Mouse (Mus musculus): ENCODE data around the gene Olfr535. TPM values are rescaled to one million over a fixed set of nuclear protein-coding genes. Genes with fewer than 3 reads are reported as not detected.
"Not testable (repeated sequence)": the region's sequence is repeated elsewhere in the genome, so short reads cannot be mapped to it uniquely, and the experiment has no call there.

Gene Olfr535
- polyA plus RNA-seq (2015; fragmentation: Nextera tagmentation; extraction: Ambion mirVana): not detected in 2 replicates

DNA sequence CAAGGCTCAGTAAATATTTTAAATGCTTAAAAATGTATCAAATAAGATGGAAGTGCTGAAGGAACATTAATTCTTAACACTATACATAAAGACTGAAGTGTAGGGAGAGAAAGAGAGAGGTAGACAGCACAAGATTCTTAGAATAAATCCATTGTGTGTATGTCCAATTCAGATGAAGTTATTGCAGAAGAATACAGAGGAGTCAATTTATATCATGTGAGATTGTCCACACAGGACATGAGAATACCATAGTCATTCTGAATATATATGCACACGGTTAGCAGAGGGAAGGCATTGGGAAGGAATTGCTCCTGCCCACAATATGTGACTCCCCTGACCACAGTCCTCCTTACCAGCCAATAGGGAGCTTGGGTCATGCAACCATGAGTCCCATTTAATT, at the start of gene Olfr535:
Olfr535 (plus strand) TSS at position 301 of the 400 bp plus-strand sequence.
- Histone ChIP-seq H3K4me2 (no peak within 1 kb of the TSS), H3K4me3 (no peak within 1 kb of the TSS), H3K9ac (no peak within 1 kb of the TSS), H3K27me3 (no peaks in the 10 kb centered on the region), H3K27ac (replicated peaks) (no peak within 1 kb of the TSS), H3K4me1 (replicated peaks) (no peaks in the 10 kb centered on the region), H3K9me3 (no peaks in the 10 kb centered on the region), H3K36me3 (no peaks in the 10 kb centered on the region)
- 96% methylated on average over 1 of the region's 1 CpGs for WGBS
- no peak for ATAC-seq (ENCODE audit: low FRiP score, low read depth)

DNA sequence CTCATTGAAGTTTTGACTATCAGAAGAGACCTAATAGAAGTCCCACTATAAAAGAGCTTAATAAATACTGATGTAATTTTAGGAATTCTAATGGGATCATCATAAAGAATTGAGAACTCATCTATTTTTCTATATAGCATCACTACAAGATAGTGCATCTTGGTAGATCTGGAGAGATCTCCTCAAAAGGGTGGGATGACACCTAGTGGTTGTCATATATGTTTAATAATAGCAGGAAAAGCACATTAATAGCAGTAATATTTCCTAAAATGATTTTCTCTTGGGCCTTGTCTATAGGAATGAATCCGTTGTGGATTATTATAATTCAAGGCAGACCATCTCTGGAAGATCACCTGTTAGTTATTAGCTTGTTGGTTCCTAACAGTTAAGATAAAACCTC, 40.9 kb upstream of the Olfr535 start:
- 88% methylated on average over 1 of the region's 1 CpGs for WGBS
- Histone ChIP-seq H3K4me1 (replicated peaks) (no peaks in the 10 kb centered on the region), H3K27ac (replicated peaks) (no peak overlapping the region), H3K9ac (no peak overlapping the region), H3K4me2 (no peak overlapping the region), H3K36me3 (no peaks in the 10 kb centered on the region), H3K4me3 (no peak overlapping the region), H3K27me3 (no peaks in the 10 kb centered on the region), H3K9me3 (no peaks in the 10 kb centered on the region)
- ATAC-seq (ENCODE audit: low FRiP score, low read depth): no peak

DNA sequence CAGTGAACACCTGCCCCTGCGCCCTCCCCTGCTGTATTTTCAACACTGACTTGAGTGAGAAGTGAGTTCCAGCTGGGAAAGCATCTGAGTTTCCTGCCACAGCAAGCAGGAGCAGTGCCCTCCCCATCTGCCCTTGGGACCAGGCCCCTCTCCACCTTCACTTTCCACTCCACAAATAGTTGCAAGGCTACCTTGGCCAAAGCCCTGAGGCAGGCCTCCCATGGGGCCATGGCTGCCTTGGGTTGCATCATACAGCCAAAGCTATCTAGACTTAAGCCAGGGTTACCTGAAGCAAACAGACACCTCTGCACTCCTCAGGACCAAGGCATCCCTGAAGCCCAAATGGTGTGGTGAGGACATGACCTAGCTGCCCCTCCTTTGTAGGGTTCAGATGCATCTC, 20.9 kb upstream of the Olfr535 start, which contains the start of gene Olfr533:
Olfr533 (plus strand) TSS at position 301 of the 400 bp plus-strand sequence.
- 100% methylated on average over 1 of the region's 1 CpGs for WGBS
- H3K4me3 ChIP-seq; H3K4me1 ChIP-seq (replicated peaks); H3K27me3 ChIP-seq; H3K9ac ChIP-seq; H3K36me3 ChIP-seq; H3K9me3 ChIP-seq; H3K4me2 ChIP-seq; ATAC-seq (ENCODE audit: low FRiP score, low read depth); H3K27ac ChIP-seq (replicated peaks): not testable (repeated sequence)

DNA sequence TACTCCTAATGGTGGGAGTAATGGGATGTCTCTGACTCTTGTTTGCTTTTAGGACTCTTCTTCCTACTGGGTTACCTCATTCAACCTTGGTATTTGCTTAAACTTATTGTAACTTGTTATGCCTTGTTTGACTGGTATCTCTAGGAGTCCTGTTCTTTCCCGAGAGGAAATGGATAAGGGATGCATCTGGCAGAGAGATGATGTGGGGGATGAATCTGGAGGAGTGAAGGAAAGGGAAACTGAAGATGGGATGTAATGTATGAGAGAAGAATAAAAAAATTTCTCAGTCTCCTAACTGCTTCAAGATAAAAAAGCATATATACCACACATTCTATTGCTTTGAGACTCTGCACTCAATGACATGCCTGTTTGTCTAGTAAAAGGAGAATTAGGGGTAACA, 6.1 kb upstream of the Olfr535 start:
- no peaks in the 10 kb centered on the region for H3K4me1 ChIP-seq (replicated peaks)
- H3K4me2 ChIP-seq: no peak overlapping the region
- no peaks in the 10 kb centered on the region for H3K36me3 ChIP-seq
- no peak overlapping the region for H3K4me3 ChIP-seq
- no peaks in the 10 kb centered on the region for H3K9me3 ChIP-seq
- 82% methylated on average over 1 of the region's 1 CpGs for WGBS
- ATAC-seq (ENCODE audit: low FRiP score, low read depth): no peak
- no peak overlapping the region for H3K27ac ChIP-seq (replicated peaks)
- no peaks in the 10 kb centered on the region for H3K27me3 ChIP-seq
- no peak overlapping the region for H3K9ac ChIP-seq

DNA sequence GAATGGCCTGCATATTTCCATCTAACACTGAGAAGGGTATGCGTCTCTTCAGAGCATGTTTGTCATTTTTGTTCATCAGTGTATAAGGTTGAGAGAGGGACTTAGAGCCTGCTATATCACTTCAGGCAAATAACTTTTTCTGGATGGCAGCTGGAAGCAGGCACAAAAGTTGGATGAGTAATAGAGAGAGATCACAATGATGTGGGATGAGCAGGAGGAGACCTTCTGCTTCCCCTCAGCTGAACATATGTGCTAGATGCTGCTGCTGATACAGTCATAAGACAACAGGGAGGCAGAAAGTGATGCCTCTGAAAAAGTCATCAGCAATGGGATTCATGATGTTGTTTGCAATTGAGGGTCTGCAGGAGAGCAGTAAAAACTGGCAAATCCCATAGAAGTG, 5.3 kb upstream of the Olfr535 start:
- ATAC-seq (ENCODE audit: low FRiP score, low read depth): no peak
- H3K4me3 ChIP-seq: no peak overlapping the region
- no peaks in the 10 kb centered on the region for H3K9me3 ChIP-seq
- no peak overlapping the region for H3K4me2 ChIP-seq
- H3K36me3 ChIP-seq: no peaks in the 10 kb centered on the region
- H3K27me3 ChIP-seq: no peaks in the 10 kb centered on the region
- H3K4me1 ChIP-seq (replicated peaks): no peaks in the 10 kb centered on the region
- H3K9ac ChIP-seq: no peak overlapping the region
- no peak overlapping the region for H3K27ac ChIP-seq (replicated peaks)
- WGBS: 89% methylated on average over 1 of the region's 1 CpGs

DNA sequence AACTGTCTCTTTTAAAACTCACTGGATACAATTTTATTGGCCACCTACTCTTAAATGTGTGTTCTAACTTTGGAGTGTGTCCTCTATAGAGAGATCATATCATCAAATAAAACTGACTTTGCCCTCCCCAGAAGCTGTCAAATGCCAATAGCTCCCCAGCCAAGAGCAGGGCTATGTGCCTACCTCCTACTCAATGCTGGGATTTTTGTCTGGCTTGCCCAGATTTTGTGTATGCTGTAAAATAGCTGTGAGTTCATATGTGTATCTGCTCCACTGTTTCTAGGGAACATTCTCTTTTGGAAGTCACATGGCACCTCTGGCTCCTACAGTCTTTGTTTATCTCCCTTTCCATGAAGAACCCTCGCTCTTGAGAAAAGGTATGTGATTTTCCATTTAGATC, 5.0 kb downstream of the Olfr535 start:
- no peak overlapping the region for H3K27ac ChIP-seq (replicated peaks)
- H3K4me1 ChIP-seq (replicated peaks): no peaks in the 10 kb centered on the region
- no peak overlapping the region for H3K4me2 ChIP-seq
- H3K9ac ChIP-seq: no peak overlapping the region
- 93% methylated on average over 1 of the region's 1 CpGs for WGBS
- H3K27me3 ChIP-seq: no peaks in the 10 kb centered on the region
- H3K9me3 ChIP-seq: no peaks in the 10 kb centered on the region
- no peak for ATAC-seq (ENCODE audit: low FRiP score, low read depth)
- H3K4me3 ChIP-seq: no peak overlapping the region
- H3K36me3 ChIP-seq: no peaks in the 10 kb centered on the region

DNA sequence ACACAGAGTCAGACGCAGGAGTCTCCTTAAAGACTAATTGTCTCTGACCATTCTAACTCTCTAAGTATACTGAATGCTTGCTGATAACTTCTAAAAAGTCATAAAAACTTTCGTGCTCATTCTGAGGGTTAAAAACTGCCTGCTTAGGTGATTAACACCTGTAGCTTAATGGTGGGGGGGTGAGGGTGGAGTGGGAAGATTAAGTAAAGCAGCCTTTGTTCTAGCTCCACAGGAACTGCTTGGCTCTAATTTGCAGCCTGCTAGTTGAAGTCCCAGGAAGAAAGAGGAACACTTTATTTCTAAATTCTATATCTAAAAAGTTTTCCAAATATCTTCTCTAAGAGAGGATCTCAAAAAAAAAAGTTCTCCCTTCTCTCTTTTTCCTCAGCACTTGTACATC, 10.2 kb downstream of the Olfr535 start:
- H3K4me1 ChIP-seq (replicated peaks): no peaks in the 10 kb centered on the region
- no peak overlapping the region for H3K4me2 ChIP-seq
- ATAC-seq (ENCODE audit: low FRiP score, low read depth): no peak
- H3K9me3 ChIP-seq: no peaks in the 10 kb centered on the region
- no peak overlapping the region for H3K27ac ChIP-seq (replicated peaks)
- H3K36me3 ChIP-seq: no peaks in the 10 kb centered on the region
- WGBS: 38% methylated on average over 2 of the region's 2 CpGs
- H3K27me3 ChIP-seq: no peaks in the 10 kb centered on the region
- H3K9ac ChIP-seq: no peak overlapping the region
- H3K4me3 ChIP-seq: no peak overlapping the region

DNA sequence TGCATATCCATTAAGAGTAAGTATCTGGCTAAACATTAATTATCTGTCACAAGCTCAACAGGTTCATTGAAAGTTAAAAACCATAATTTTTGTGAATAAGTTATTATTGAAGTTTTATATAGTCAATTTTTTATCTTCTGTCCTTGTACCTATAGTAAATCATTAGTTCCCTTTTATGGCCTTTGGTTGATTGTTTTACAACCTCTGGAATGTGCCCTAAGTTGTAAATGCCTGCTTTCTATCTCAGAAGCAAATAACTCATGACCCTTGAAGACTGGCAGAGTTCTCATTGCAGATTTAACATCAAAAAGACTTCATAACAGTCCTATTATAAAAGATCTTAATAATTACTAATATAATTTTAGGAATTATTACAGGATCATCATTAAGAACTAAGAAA, 10.7 kb downstream of the Olfr535 start:
- H3K4me3 ChIP-seq: no peak overlapping the region
- H3K9ac ChIP-seq: no peak overlapping the region
- H3K36me3 ChIP-seq: no peaks in the 10 kb centered on the region
- no peaks in the 10 kb centered on the region for H3K27me3 ChIP-seq
- ATAC-seq (ENCODE audit: low FRiP score, low read depth): no peak
- H3K27ac ChIP-seq (replicated peaks): no peak overlapping the region
- no peaks in the 10 kb centered on the region for H3K9me3 ChIP-seq
- H3K4me2 ChIP-seq: no peak overlapping the region
- H3K4me1 ChIP-seq (replicated peaks): no peaks in the 10 kb centered on the region

DNA sequence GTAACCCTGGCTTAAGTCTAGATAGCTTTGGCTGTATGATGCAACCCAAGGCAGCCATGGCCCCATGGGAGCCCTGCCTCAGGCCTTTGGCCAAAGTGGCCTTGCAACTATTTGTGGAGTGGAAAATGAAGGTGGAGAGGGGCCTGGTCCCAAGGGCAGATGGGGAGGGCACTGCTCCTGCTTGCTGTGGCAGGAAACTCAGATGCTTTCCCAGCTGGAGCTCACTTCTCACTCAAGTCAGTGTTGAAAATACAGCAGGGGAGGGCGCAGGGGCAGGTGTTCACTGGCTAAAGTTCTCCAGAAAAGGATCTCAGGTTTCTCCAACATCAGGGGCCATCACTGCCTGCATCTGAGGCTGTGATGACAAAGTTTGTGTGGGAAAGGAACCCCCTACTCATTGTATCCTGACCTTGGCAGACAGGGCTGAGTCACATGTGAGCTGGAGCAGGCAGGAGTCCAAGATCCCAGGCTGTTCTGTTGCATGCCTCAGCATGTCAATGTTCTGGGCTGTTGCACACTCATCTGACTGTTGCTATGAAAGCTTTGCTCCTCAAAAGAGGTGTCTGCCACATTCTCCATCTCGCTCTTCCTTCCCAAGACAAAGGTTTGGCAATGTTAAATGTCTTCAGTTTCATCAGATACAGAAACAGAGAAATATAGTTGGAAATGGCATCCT, 23.5 kb downstream of the Olfr535 start, which contains the start of gene Olfr536:
Olfr536 (minus strand) TSS at position 51 of the 676 bp plus-strand sequence.
- not testable (repeated sequence) for H3K9me3 ChIP-seq; H3K9ac ChIP-seq; H3K27ac ChIP-seq (replicated peaks); H3K4me3 ChIP-seq; H3K27me3 ChIP-seq; H3K4me1 ChIP-seq (replicated peaks); ATAC-seq (ENCODE audit: low FRiP score, low read depth); H3K4me2 ChIP-seq; H3K36me3 ChIP-seq
- 75% methylated on average over 1 of the region's 2 CpGs for WGBS

DNA sequence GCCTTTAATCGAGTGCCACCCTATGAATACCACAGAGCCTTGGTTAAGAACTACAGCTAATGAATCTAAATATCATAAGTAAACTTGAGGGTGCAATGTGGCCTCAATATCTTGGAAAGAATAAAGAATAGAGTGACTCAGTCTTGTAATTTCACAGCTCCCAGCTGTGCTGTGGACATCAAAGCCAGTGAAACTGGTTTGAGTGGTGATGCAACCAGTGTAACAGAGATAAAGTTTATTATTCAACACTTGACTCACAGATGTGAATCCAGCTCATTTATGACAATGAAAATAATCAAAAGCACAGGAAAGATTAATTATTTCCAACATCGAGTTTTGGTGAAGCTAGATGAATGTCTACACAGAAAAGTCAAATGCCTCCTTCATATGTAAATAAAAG, 55.7 kb downstream of the Olfr535 start:
- H3K36me3 ChIP-seq: no peaks in the 10 kb centered on the region
- no peak overlapping the region for H3K4me3 ChIP-seq
- no peaks in the 10 kb centered on the region for H3K9me3 ChIP-seq
- WGBS: 91% methylated on average over 2 of the region's 2 CpGs
- H3K27ac ChIP-seq (replicated peaks): no peak overlapping the region
- no peaks in the 10 kb centered on the region for H3K27me3 ChIP-seq
- ATAC-seq (ENCODE audit: low FRiP score, low read depth): no peak
- H3K4me2 ChIP-seq: no peak overlapping the region
- H3K4me1 ChIP-seq (replicated peaks): no peaks in the 10 kb centered on the region
- no peak overlapping the region for H3K9ac ChIP-seq

Other genes starting within 250 kb of the Olfr535 start
- gene 5830411N06Rik, start 236.9 kb upstream of the Olfr535 start, polyA plus RNA-seq (2015; fragmentation: Nextera tagmentation; extraction: Ambion mirVana): not detected in 2 replicates
- gene Olfr525, start 163.4 kb upstream of the Olfr535 start, polyA plus RNA-seq (2015; fragmentation: Nextera tagmentation; extraction: Ambion mirVana): not detected in 2 replicates
- gene Olfr527, start 150.2 kb upstream of the Olfr535 start, polyA plus RNA-seq (2015; fragmentation: Nextera tagmentation; extraction: Ambion mirVana): not detected in 2 replicates
- not detected in 2 replicates for gene Olfr60, start 122.5 kb upstream of the Olfr535 start, polyA plus RNA-seq (2015; fragmentation: Nextera tagmentation; extraction: Ambion mirVana)
- gene Olfr530, start 107.9 kb upstream of the Olfr535 start, polyA plus RNA-seq (2015; fragmentation: Nextera tagmentation; extraction: Ambion mirVana): not detected in 2 replicates
- gene Olfr531, start 81.3 kb upstream of the Olfr535 start, polyA plus RNA-seq (2015; fragmentation: Nextera tagmentation; extraction: Ambion mirVana): not detected in 2 replicates
- gene Olfr532, start 62.6 kb upstream of the Olfr535 start, polyA plus RNA-seq (2015; fragmentation: Nextera tagmentation; extraction: Ambion mirVana): not detected in 2 replicates
- not detected in 2 replicates for gene Olfr533, start 20.8 kb upstream of the Olfr535 start, polyA plus RNA-seq (2015; fragmentation: Nextera tagmentation; extraction: Ambion mirVana)
- gene Olfr536, start 23.2 kb downstream of the Olfr535 start, polyA plus RNA-seq (2015; fragmentation: Nextera tagmentation; extraction: Ambion mirVana): not detected in 2 replicates
- not detected in 2 replicates for gene Olfr538, start 83.7 kb downstream of the Olfr535 start, polyA plus RNA-seq (2015; fragmentation: Nextera tagmentation; extraction: Ambion mirVana)
- gene Olfr46, start 117.1 kb downstream of the Olfr535 start, polyA plus RNA-seq (2015; fragmentation: Nextera tagmentation; extraction: Ambion mirVana): 0.01 TPM in 1 of 2 replicates, not detected in the other
- not detected in 2 replicates for gene Olfr61, start 144.8 kb downstream of the Olfr535 start, polyA plus RNA-seq (2015; fragmentation: Nextera tagmentation; extraction: Ambion mirVana)
- gene Olfr53, start 162.2 kb downstream of the Olfr535 start, polyA plus RNA-seq (2015; fragmentation: Nextera tagmentation; extraction: Ambion mirVana): not detected in 2 replicates
- gene Olfr539, start 175.7 kb downstream of the Olfr535 start, polyA plus RNA-seq (2015; fragmentation: Nextera tagmentation; extraction: Ambion mirVana): 0.07 TPM in 1 of 2 replicates, not detected in the other
- gene Olfr45, start 197.7 kb downstream of the Olfr535 start, polyA plus RNA-seq (2015; fragmentation: Nextera tagmentation; extraction: Ambion mirVana): not detected in 2 replicates
- gene Olfr541, start 213.1 kb downstream of the Olfr535 start, polyA plus RNA-seq (2015; fragmentation: Nextera tagmentation; extraction: Ambion mirVana): not detected in 2 replicates

Data from hindbrain, embryonic 15.5 days (tissue).